Mouse (Mus musculus): ENCODE measurements around the gene Mroh3.

Mroh3 gene

DNA sequence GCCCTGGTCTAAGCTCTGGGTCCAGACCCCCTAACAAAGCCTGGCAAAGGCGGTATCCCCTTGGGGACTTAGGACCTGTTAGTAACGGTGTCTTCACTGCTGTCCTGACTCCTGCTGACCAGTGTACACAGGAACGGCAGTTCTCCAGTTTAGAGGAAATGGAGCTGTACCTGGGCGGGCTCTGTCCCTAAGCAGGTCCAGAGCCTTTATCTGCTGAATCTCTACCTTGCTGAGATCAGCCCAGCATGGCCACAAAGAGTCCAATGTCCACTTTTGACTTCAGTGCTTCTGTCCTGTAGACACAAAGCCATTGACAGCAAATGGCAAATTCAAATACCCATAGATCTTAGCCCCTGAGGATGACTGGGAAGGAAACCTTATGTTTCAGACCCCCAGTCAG is 55.7 kb downstream of the Mroh3 start:
- DNase-seq (ENCODE audit: low spot score): no peak

DNA sequence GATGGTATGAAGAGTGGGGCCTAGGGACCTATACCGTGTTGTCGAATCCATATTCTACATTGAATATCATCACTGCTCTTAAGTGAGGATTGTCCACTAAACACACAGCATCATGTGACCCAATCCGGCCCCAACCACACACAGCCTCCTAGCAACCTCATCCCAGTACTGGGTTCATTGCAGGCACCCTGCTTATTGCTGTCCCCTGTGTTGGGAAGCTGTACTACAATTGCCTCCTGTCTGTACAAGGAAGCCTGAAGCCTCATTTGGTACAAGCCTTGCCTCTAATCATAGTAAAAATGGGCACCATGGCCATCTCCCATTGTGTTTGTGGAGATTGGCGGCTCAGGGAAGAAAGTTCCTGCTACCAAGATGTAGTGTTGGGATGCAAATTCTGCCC is 56.3 kb downstream of the Mroh3 start:
- no peak for DNase-seq (ENCODE audit: low spot score)

DNA sequence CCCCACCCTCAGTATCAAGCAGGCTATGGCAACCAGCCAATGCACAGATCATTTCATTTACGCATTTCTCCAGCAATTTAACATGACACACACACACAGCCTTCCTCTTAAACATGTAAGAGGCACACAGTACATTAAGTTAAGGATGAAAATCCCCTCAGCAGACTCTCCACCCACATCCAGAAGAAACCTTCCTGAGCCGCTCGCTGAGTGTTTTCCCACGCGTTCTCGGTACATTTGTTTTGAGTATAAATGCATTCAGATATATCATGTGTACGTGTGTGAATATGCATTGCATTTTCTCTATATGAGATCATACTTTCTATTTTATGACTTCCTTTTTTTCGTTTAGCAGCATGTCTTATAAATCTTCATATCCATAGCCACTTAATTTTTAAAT is 61.3 kb downstream of the Mroh3 start:
- no peak for DNase-seq (ENCODE audit: low spot score)

DNA sequence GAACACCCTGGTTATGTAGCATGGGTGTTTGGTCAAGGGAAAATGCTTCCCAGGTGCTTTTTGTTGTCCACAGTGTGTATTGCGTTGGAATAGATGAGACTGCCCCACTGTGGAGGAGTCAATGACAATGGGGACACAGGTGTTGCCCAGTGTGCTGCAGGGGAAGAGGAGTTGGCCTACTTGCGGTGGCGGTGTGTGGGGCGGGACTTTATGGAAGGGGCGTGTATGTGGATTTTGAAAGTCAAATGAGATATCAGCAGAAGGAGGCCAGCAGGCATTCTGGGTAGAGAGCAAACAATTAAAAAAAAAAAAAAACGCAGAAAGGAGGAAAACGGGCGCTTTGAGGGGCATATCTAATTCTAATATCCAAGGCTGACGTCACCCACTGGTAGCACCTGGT is 62.9 kb downstream of the Mroh3 start:
- no peak for DNase-seq (ENCODE audit: low spot score)

DNA sequence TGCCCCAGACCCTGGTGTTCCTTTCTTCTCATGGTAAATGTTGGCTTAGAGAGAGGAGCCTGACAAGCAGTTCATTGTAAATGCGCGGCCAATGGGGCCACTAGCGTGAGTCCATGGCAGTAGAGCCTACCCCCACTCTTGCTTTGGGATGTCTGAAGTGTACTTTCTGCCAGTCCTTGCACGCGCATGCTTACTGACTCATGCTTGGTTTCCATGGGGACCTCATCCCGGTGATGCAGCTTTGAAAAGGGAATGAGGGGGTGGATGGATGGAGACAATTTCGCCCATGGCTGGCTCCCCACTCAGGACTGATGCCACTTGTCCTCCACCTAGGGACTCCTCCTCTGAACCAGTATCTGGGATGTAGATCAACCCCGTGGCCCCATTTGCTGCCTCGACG is 69.1 kb downstream of the Mroh3 start:
- DNase-seq (ENCODE audit: low spot score): no peak

DNA sequence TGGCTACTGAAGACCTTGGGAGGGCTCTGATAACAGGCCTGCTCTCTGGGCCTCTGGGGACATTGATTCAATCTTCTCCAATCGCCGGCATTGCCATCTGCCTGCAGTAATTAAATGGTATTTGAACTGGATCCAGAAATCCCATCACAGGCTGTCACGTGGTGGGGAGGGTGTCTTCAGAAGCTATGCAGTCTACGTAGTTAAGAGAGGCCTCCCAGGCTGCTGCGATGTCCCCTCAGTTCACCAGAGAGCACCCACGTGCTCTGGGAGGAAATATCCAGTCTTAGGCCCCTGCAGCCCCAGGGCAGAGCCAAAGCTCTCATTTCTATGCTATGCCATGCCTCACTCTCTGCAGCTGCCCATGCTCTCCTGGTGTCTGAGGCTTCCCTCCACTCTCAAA is 70.3 kb downstream of the Mroh3 start:
- peak; percentile 90 for DNase-seq (ENCODE audit: low spot score)

DNA sequence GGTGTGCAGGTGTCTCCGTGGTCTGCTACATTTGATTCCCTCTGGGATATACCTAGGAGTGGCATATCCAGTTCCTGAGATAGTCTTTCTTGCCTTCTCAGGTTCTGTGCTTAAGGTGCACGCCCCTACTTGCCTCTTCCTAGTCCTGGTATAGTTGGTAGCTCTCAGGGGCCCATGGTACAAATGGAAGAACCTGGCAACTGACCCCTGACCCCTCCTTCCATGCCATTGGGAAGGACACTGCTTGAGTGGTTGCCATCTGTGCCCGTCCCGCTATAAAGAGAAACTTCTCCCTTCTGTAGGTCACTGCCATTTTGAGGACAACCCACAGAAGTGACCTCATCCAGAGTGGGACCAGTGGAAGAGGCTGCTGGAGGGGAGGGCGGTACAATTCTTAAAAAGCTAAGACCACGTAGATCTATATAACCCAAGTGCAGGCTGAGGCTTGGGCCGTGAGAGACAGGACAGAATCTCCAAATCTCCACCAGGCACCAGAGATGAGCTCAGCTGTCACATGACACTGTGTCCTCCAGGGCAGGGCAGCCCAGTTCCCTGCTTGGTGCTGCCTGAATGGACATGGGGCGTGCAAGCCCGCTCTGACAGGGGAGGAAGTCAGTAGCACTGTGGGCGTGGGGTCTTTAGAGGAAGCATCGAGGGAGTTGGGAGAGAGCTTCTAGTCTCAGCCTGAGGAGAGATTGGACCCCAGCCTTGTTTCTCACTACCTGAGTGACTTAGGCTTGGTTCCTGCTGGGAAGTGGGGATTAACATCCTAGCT is 71.3 kb downstream of the Mroh3 start:
- peak; percentile 54 for DNase-seq (ENCODE audit: low spot score)

DNA sequence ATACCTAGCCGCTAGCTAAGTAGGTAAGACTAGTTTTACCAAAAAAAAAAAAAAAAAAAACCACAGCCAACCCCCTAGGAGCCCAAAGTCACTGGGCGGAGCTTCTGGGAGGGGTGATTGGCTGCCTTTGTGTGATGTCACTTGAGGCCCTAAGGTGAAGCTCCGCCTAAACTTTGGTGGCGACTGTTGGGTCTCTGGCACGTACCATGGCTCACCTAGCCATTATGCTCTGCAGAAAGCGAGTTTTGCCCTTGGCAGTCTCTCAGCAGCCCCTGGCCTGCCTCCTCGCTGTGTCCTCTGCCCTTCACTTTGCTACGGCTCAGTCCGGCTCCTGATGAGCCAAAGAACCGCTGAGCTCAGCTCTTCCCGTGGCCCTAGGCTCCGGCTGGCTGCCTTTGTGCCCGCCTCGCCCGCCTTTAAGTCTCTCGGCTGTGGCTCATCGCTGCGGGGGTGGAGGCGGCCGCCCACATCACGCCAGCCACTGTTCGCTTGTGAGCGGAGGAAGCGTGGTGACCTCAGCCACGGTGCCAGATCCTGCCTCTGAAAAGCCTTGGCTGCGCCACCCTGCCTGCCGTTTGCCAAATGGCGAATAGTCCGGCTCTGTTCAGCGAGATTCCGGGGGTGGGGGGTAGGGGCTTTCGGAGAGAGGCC is 72.5 kb downstream of the Mroh3 start:
- DNase-seq (ENCODE audit: low spot score): peak; percentile 76

DNA sequence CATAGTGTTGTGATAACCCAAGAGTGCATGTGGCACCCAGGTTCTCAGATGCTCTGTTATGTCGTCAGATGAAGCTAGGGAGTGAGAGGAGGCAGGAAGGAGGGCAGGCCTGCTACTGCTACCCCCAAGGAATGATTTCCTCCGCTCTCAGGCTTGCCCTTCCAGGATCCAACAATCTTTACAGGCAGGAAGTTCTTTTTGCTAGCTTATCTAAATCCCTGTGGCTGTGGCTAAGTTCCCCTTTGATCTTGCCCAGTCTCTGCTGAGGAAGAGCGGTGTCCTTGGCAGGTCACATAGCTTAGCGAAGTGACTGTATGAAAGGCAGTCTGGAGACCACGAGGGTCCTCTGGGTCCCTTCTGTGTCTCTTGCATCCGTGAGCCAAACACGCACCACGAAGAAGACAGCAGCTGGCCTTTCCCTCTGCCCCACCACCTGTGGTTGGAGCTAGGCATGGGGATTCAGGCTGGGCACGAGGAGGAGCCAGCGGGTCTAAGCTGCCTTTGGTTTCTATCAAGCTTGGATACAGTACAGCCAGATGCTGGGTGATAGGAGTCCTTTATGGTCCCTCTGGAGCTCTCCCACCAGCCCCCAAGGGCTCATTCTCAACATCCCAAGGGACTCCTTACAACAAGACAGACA is 74.3 kb downstream of the Mroh3 start:
- DNase-seq (ENCODE audit: low spot score): no peak

DNA sequence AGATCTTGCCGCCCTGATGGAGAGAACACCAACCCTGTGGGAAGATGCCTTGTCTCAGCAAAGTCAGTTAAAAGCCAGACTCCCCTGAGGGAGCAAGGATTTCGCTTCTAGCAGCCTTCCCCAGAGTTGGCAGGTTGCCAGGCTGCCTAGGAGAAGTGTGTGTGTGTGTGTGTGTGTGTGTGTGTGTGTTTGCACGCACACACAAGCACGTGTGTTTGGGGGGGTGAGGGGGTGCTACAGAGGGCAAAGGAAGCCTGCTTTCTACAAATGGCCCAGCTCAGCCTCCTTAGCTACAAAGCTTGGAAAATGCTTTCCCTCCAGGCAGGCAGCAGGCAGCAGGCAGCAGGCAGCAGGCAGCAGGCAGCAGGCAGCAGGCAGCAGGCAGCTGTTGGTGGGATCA is 75.1 kb downstream of the Mroh3 start:
- peak; percentile 82 for DNase-seq (ENCODE audit: low spot score)

DNA sequence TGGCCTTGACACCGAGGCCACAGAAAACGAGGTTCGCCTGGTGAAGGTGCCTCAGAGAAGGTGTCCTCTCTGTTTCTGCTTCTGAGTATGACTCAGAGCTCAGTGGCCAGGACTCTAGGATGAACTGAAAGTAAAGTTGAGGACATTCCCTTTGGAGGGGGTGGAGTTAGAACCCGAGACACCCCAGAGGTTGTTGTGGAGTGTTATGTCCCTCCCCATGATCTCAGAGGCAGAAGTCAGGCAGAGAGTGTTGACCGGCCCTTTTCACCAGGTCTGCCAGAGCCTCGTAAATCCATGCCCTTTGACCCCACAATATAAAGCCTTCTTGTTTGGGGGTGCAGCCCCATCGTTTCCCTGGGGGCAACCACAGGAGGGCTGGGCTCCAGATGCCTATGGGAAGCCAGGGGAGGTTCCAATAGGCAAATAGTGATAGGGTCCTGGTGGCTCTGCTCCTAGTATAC is 75.5 kb downstream of the Mroh3 start:
- peak; percentile 45 for DNase-seq (ENCODE audit: low spot score)

DNA sequence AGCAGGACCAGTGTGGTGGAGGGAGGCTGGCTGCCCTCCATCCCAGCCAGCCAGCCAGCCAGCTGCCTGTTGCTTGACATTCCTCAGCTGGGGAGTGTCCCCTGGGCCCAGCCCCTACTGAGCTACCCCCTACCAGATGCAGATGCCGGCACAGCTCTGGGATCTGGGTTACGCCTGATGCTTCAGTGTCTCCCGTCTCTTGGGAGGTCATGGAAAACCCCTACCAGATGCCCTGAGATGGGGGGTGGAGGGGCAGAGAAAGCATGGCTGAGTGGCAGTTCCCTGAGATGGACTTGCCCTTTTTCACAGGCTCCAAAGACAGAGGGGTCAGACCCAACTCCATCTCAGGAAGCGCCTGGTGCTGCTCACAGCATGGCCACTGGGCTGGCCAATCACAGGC is 76.1 kb downstream of the Mroh3 start:
- DNase-seq (ENCODE audit: low spot score): peak; percentile 66

DNA sequence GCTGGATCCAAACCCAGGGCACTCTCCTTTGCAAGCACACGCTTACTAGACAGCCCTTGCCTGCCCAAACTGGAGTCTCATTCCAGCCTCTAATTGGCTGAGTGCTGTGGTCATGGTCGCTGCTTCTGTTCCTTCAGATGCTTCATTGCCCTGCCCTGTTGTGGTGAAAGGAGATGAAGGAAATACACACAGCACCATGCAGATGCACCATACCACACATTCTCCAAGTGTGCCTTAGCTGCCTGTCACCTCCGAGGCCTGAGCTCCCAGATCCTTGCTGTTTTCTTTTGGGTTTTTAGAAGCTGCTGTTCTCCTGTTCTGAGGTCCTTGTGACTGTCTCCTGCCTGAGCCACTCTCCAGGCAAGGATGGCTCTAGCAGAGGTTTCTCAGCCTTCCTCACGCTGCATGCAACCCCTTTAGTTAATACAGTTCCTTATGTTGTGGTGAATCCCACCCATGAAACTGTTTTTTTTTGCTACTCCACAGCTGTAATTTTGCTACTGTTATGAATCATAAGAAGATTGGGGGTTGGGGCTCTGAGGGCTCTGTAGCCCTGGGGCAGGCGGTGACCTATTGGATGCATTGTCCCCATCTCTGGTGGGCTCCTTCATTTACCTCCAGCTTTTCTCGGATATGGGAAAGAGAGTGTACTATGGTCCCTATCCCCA is 76.7 kb downstream of the Mroh3 start:
- DNase-seq (ENCODE audit: low spot score): no peak

DNA sequence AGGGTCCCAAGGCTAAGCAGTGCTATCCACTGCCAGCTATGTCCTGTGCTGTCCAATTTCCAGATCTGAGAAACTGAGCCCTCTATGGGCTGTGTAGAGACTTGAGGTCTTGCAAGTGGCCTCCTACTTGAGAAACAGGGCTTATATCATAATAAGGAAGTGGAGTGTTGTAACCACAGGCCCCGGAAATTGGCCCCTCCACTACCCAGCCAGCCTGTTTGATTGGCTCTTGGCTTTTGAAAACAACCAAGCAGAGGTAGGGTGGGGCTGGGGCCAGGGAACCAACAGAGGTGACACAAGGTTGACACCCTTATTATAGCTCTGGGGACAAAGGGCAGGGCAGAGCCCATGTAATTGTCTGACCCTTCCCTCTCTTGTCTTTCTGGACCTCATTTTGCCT is 77.6 kb downstream of the Mroh3 start:
- DNase-seq (ENCODE audit: low spot score): no peak

DNA sequence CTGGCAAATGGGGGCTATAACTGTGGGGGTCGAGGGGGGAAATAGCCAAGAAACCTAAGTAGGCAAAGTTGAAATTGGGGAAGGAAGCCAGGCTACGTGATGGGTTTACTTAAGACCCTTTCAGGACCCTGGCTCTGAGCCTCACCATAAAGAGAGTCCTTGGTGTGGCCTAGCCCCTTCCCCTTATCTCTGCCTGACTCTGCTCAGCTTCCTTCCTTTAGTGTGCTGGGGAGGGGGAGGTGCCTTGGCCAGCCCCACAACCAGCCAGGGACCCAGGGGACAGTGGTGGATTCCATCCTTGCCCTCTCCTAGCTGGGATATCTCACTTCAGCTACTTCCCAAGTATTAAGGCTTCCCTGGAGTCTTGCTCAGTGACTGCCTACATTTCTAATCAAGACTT is 78.1 kb downstream of the Mroh3 start:
- no peak for DNase-seq (ENCODE audit: low spot score)

DNA sequence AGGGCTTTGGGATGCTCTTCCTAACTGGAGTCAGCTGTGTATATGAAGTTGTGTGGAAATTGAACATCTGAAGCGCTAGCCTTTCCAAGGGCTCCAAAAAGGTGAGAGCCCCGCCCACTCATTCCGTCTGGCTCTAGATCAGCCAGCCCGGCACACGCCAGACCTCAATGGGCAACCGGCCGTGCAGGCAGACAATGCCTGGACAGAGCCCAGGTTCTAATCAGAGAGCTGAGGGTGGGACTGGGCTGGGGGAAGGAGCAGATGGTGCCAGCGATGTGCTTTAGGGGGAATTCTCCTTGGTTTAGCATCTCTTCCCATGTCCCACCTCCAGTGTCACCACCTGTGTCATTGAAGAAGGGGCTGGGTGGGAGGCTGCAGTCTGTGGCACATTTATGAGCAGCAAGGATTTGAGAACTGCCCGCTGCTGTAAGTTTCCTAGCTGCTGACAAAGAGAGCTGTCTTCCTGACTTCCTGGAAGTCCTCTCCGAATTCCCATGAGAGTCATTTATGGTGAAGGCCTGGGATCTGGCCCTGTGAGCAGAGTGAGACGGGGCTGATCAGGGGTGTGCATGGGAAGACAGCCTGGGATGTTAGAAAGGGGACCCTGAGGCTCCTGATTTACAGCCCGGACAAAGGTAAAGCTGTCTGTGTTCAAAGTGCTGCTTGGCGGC is 78.9 kb downstream of the Mroh3 start:
- DNase-seq (ENCODE audit: low spot score): peak; percentile 67

DNA sequence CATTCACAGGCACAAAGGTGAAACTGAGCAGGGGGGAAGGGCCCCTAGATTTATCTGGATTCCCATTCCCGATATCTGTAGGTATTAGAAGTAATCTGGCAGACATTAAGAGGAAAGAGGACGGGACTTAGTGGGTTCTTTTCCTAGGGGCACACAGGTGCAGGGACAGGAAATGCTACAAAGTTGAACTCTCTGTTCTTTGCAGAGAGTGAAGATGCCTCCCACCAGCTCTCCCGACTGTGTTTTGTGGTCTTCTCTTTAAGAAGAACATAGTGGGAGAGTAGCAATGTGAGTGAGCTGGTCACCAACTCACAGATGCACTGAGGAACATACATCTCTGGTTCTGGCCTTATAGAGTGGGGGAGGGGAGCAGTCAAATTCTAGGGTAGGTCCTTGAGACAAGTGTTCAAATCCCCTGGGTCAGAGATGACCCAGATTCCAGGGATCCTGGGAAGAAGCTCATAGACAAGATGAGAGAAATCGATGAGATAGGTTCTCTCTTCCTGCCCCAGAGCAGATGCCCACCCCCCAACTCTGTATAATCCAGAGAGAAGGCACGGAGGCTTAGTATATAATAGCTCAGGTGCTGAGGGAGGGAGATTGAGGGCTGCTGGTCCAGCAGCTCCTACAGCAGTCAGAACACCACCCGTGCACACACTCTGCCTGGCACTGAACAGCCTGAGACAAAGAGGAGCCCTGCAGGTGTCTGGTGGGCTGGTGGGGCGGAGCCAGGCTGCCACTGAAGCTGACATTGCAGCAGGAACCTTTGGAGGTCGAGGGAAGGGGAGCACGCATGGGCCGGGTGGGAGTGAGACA is 80.0 kb downstream of the Mroh3 start:
- DNase-seq (ENCODE audit: low spot score): no peak
